Mouse (Mus musculus) kidney, adult 2 months (tissue): Measurements from ENCODE around the gene 4931414P19Rik.

Experiments used
- CTCF ChIP-seq: fragments of 200-500 bp; conservative IDR thresholded peaks from 2 replicates; pipeline ENCODE4 v1.5.1; 2011; ENCODE audit warnings: low read depth, mild to moderate bottlenecking, control low read depth, low read length, moderate library complexity, mixed read lengths; ENCODE audit not compliant: insufficient read depth, insufficient read length
- POLR2A ChIP-seq: fragments of 200-500 bp; IDR thresholded peaks from one replicate; pipeline ENCODE4 v1.6.1; 2011; ENCODE audit warnings: low read depth, low read length, control low read depth

GRCm38 (mm10) chr14:54597084-54597483 is 8.7 kb downstream of the 4931414P19Rik start:
- TF ChIP-seq CTCF (peak; percentile 83), POLR2A (no peak)
